Mouse (Mus musculus) T-helper 17 cell (primary cell): Measurements from ENCODE around the gene Lemd1.

Source experiments
- in situ Hi-C, 2 experiments: fragments of 300-600 bp; cut with MboI, MseI; formaldehyde crosslinking; loops; 1 replicate in 1 of 2; 2 replicates in 1 of 2; pipeline ENCODE4 v1.15.1; 2025; ENCODE audit warnings: high pct_unique_total_duplicates in 2 of 2

The Lemd1 gene

GRCm38 (mm10) chr1:132286735-132287134, 95.5 kb downstream of the Lemd1 start:
- in situ Hi-C loops = loop anchor here in 1 of 2 experiments (10.0 kb wide), 1 partner anchor 1308 kb away; no protein-coding TSS in a partner anchor

DNA sequence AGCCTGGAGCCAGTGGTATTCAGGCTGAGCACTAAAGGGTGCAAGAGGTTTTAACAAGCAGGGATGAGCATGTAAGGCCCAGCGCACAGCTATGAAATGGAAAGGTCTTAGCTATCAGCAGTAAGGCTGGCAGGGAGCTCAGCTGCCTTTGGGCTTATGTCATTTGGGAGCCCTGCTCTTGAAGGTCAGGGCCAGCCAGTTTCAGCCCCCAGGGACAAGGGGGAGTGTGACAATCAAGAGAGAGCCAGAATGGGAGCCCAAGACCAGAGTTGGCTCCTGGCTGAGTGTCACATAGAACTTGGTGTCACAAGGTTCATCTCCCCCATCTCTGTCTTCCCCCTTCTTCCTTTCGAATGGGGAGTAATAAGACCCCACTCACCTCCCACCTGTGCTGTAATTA, 96.2 kb downstream of the Lemd1 start:
- in situ Hi-C loops = loop anchor here in 1 of 2 experiments (10.0 kb wide), 1 partner anchor 1307 kb away; no protein-coding TSS in a partner anchor

- in situ Hi-C loops = loop anchor here in 1 of 2 experiments (10.0 kb wide), 1 partner anchor 1307 kb away; no protein-coding TSS in a partner anchor
Observed at GRCm38 (mm10) chr1:132287991-132288451, 96.8 kb downstream of the Lemd1 start.

DNA sequence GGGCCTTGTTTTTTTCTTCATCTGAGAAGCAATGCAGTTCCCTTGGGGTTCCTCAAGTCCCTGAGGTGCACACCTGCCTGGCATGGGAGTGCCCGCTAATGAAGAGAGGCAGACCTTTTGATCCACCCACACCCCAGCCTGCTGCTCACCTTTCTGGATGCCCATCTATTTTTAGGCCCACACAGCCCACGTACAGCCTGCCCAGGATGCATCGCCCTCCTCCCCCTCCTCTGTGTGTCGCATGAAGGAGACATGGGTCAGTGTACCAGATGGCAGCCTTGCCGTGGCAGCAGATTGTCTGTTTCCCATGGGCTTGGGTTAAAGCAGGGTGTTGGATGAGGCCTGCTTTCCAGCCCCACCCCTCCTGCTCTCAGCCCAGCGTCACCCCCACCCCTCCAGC, 98.7 kb downstream of the Lemd1 start:
- in situ Hi-C loops = loop anchor here in 1 of 2 experiments (10.0 kb wide), 1 partner anchor 1305 kb away; no protein-coding TSS in a partner anchor

- in situ Hi-C loops = no loop called here
Observed at GRCm38 (mm10) chr1:132290921-132291675, 99.9 kb downstream of the Lemd1 start.

DNA sequence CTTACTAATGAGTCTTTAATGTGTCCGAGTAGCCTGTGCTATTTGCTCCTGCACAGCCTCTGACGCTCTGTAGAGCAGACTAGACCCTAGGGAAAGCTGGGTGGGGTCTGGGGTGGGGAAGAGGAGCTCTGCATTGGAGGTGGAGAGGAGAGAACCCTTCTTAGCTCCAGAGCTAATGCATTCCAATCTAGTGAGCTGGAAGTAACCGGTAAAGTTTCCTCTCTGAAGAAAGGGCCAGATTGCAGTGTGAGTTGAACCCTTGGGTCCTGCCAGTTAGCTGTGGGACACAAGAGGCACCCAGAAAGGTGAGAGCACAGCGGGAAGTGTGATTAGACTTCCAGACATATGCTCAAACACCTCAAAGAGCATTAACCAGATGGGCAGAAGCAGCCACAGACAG, 100.5 kb downstream of the Lemd1 start:
- in situ Hi-C loops = no loop called here

DNA sequence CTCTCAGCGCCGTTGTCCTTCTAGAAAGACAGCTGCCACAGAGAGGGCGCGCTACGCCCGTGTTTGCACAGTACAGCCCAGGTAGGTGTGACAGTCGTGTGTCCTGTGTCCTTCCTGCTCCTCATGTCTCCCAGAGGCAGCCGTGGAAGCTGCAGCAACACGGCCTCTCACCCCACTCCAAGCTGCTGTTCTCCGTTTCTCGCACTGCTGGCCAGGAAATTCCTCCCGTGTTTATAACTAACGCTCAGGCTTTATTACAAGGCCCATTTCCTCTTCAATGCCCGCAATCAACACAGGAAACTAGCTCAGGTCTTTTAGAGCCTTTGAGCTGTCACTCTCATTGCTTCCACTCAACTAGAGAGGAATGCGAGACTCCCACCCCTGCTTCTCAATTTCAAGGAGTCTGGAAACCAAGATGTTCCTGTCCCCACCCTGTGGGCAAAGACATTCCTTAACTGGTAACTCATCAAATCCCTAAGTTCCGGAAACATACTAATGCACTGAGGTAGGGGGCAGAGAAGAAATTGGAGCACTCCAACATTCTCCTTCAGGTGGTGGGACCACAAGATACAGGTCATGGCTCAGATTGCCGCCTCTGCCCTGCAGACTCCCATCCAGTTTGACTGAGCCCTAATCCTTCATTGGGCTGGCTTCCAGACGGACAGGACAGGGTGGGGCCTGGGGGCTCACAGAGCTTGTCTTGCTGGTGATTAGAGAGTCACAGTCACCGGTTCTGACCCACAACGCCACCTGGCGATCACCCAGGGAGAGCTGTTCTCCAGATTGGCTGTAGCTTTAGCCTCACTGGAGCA, 101.3 kb downstream of the Lemd1 start:
- in situ Hi-C loops = no loop called here

DNA sequence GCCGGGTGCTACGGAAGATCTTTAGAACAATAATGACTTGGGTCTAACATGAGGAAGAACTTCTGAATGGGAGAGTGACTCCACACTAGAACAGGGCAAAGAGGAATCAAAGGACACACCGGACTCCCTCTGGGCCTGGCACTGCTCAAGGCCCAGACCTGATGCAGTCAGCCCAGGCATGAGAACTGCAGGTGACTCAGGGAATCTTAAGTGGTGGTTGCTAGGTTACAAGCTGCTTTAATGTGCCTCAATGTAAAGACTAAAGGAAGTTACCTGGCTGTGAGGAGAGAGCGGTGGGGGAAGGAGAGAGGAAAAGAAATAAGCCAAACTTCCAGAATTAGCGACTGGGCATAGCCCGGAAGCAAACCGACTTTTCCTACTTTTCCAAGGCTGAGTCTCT, 104.3 kb downstream of the Lemd1 start:
- in situ Hi-C loops = no loop called here

DNA sequence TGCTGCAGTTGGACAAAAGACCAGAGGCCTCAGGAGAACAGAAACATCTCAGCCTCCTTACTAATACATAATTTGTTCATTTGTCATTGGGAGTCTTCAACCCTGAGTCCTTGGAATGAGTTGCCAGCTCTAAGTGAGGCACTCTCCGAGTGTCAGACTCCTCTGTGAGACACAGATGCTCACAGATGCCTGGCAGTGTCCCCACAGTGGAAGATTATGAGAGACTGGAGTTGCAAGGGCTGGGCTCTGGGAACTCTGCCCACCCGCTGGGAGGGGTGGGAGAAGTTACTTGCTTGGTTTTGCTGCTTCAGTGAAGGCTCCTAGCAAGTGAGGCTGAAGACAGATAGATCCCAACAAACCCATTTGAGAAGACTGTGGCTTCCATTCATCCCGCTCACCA, 104.8 kb downstream of the Lemd1 start:
- in situ Hi-C loops = no loop called here

DNA sequence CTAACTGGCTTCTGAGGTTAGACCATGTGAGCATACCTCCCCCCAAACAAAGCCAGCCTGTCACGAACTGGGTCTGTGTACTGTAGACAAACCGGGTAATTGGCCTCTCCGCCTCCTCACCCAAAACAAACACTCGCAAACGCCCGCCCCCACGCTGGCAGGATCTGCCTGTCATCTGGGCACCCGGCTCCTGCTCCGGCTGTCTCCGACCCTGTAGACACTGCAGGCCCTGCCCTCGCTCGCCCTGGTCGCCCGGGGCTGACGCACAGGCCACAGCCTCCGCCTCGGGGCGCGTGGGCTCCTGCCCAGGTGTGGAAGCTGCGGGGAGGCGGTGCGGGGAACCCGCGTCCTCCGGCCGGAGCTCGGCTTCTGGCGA, 107.2 kb downstream of the Lemd1 start, which contains the start of gene Klhdc8a:
Gene Klhdc8a (plus strand): TSS at position 202 of the 376 bp plus-strand sequence.
- in situ Hi-C loops = no loop called here

GRCm38 (mm10) chr1:132298801-132299464, 107.7 kb downstream of the Lemd1 start:
- in situ Hi-C loops = no loop called here

- in situ Hi-C loops = no loop called here
Observed at GRCm38 (mm10) chr1:132299744-132300143, 108.5 kb downstream of the Lemd1 start.

GRCm38 (mm10) chr1:132301242-132301641, 110.0 kb downstream of the Lemd1 start:
- in situ Hi-C loops = no loop called here

DNA sequence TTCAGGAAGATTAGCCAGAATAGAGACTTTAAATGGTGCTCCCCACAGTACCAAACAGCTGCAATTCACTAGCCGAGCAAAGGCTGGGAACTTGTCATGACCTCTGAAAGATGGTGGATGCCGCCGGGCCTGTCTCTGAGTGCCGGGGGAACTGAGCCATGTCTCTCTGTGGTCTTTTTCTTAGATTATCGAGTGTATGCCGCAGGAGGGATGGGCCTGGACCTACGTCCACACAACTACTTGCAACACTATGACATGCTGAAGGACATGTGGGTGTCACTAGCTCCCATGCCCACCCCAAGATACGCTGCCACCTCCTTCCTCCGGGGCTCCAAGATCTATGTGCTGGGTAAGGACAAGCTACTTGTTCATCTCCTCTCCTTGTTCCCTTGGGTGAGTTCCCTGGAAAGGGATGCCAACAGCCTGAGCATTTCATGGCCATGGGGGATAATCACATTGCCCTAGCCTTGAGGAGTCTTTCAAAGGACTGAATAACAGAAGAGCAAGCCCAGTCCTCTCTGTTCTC, 111.2 kb downstream of the Lemd1 start:
- in situ Hi-C loops = no loop called here

GRCm38 (mm10) chr1:132304618-132305214, 113.5 kb downstream of the Lemd1 start:
- in situ Hi-C loops = no loop called here

DNA sequence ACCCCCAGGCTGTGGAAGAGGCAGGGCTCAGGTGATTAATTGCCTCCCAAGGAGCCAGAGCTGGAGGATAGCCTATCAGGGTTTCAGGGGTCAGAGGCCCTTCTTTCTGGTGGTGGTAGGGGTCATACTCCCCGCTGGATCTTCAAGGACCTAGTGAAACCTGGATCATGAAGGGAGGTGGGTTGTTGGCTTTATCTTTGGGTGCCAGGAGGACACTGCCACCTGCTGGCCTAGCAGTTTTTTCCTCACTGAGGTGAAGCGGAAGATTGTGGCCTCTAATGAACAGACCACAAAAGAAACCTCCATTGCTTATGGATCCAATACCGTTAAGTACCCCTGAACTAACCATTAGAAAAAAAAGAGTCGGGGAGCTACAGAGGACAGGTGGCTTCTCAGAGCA, 114.9 kb downstream of the Lemd1 start:
- in situ Hi-C loops = no loop called here

GRCm38 (mm10) chr1:132306808-132307207, 115.6 kb downstream of the Lemd1 start:
- in situ Hi-C loops = no loop called here

DNA sequence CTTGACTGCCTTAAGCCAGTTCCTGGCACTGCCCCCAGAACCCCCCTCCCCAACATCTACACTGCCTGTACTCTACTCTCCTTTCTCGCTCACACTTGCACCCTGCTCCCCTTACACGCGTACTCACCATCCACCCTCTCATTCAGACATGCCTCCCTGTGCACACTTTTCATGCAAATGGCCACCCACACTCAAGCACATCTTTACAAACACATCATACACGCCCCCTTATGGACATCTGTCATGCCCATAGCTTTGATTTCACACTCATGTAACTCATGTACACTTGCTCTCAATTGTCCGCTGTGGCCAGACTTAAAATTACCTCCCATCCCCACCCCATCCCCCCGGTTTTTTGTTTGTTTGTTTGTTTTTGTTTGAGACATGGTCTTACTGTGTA, 116.7 kb downstream of the Lemd1 start:
- in situ Hi-C loops = no loop called here

GRCm38 (mm10) chr1:132308674-132309073, 117.4 kb downstream of the Lemd1 start:
- in situ Hi-C loops = no loop called here
